Mouse (Mus musculus) forebrain, embryonic 10.5 days (tissue): ENCODE data around the gene Fam71e1. TPM values are rescaled to one million over a fixed set of nuclear protein-coding genes. Genes with fewer than 3 reads are reported as not detected.

ENCODE experiments used
- DNase-seq: peaks from one replicate; pipeline ENCODE4 v3.0.0-alpha.2; 2017; ENCODE audit warnings: low spot score; ENCODE audit errors: extremely low spot score
- H3K27ac ChIP-seq: fragments of 300-500 bp; sonication (generic); 2 replicates; pipeline ENCODE4 v1.5.1; 2016; ENCODE audit warnings: mild to moderate bottlenecking
- H3K27me3 ChIP-seq: fragments of 300-500 bp; sonication (generic); 2 replicates; pipeline ENCODE4 v1.6.1; 2016; ENCODE audit warnings: mild to moderate bottlenecking; ENCODE audit not compliant: poor library complexity, severe bottlenecking
- H3K36me3 ChIP-seq: fragments of 300-500 bp; sonication (generic); replicated peaks from 2 replicates; pipeline ENCODE4 v1.6.1; 2016; ENCODE audit warnings: mild to moderate bottlenecking, moderate library complexity
- H3K4me1 ChIP-seq: fragments of 300-500 bp; sonication (generic); 2 replicates; pipeline ENCODE4 v1.6.1; 2016
- H3K4me3 ChIP-seq: fragments of 300-500 bp; sonication (generic); 2 replicates; pipeline ENCODE4 v1.5.1; 2016; ENCODE audit warnings: mild to moderate bottlenecking, moderate library complexity
- H3K9me3 ChIP-seq: fragments of 300-500 bp; sonication (generic); 2 replicates; pipeline ENCODE4 v1.6.1; 2016; ENCODE audit warnings: mild to moderate bottlenecking, moderate library complexity
- WGBS: fragments of 180-500 bp; shearing (Covaris S2); methylation state at CpG from one replicate; pipeline ENCODE4 v1.1.7; 2016; 5-methylcytosine and 5-hydroxymethylcytosine counted together
- polyA plus RNA-seq: library from polyadenylated mRNA; unstranded; fragments of >200 nt; fragmentation: Nextera tagmentation; extraction: Ambion mirVana; gene quantifications from 2 replicates; pipeline ENCODE4 v1.2.1, GENCODE M21; 2016

Fam71e1 gene
- 15.1 and 15.8 TPM in 2 replicates for polyA plus RNA-seq

DNA sequence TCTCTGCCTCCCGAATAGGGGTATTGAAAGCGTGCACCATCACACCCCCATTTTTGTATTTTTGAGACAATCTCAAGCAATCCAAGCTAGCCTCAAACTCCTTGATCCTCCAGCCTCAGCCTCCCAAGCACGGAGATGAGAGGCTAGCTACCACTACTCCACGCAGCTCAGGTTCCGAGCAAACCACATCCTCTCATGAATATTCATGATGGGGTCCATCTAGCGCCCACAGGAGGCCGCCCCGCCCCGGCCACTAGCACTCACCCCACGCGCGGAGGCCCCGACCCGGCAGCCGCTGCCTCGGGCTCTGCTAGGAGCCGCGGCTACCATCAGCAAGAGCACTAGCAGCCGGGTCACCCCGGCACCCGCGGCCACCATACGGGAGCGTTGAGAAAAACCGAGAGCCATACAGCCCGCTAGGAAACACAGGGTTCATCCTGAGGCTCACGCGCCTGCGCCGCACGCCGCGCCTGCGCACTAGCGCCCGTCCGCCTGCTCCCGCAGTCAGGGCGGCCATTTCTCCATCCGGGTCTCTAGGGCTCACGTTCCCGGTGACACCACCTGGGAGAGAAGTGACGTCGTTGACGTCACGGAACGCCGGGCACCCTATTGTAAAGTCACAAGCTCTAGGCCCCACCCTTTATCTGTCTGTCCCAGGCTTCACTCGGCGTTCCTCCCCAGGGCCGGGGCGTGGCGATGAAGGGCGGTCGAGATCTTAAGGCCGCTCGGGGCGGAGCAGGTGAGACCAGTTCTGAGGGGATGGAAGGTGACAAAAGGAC, at the start of gene Fam71e1, which contains the start of gene Emc10:
TSS of gene Fam71e1 (plus strand) at position 590 of the 779 bp plus-strand sequence.
TSS of gene Emc10 (minus strand) at position 538 of the 779 bp plus-strand sequence.
- Histone ChIP-seq H3K9me3 (no peaks in the 10 kb centered on the region), H3K4me3 (peak within 1 kb of the TSS; percentile 76), H3K4me1 (peaks cover 26% of the 10 kb centered on the region), H3K36me3 (peaks cover 40% of the 10 kb centered on the region), H3K27me3 (peaks cover 19% of the 10 kb centered on the region; the same call in 1 of the 2 replicates), H3K27ac (peak within 1 kb of the TSS; percentile 98)
- WGBS = under 1% methylated on average over 58 of the region's 58 CpGs
- DNase-seq = peak; percentile 99

GRCm38 (mm10) chr7:44453256-44453655, 43.1 kb upstream of the Fam71e1 start:
- peaks cover 6% of the 10 kb centered on the region; the same call in 1 of the 2 replicates for H3K4me1 ChIP-seq
- H3K4me3 ChIP-seq = no peak overlapping the region
- no peak for DNase-seq
- H3K9me3 ChIP-seq = no peaks in the 10 kb centered on the region; the same call in 1 of the 2 replicates
- 21% methylated on average over 3 of the region's 3 CpGs for WGBS
- H3K27ac ChIP-seq = no peak overlapping the region
- no peaks in the 10 kb centered on the region for H3K27me3 ChIP-seq
- H3K36me3 ChIP-seq = peaks cover 73% of the 10 kb centered on the region

GRCm38 (mm10) chr7:44456302-44456701, 40.1 kb upstream of the Fam71e1 start:
- H3K9me3 ChIP-seq = no peaks in the 10 kb centered on the region; the same call in 1 of the 2 replicates
- peaks cover 26% of the 10 kb centered on the region for H3K27me3 ChIP-seq
- H3K4me1 ChIP-seq = peaks cover 6% of the 10 kb centered on the region; the same call in 1 of the 2 replicates
- no peak for DNase-seq
- H3K36me3 ChIP-seq = peaks cover 76% of the 10 kb centered on the region
- no peak overlapping the region for H3K27ac ChIP-seq
- H3K4me3 ChIP-seq = no peak overlapping the region
- WGBS = 100% methylated on average over 1 of the region's 1 CpGs

DNA sequence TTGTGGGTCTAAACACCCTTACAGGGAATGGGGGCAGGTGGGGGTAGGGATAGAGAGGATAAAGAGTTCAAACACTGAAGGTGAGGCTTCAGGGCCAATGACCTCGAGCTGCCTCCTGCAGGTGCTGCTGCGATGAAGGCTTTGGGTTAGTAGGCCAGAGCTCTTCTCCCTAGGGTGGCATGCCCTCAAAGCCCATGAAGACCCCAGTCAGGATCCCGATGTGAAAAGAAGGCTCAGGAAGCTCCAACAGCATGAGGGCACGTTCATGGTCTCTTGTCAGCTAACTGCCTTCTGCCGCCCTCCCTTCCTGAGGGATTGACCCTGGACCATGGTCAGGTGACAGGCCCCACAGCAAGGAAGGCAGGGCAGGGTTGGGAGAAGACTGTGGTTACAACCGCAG, 36.3 kb upstream of the Fam71e1 start:
- H3K4me1 ChIP-seq = peaks cover 28% of the 10 kb centered on the region
- DNase-seq = no peak
- no peak overlapping the region for H3K4me3 ChIP-seq
- peaks cover 4% of the 10 kb centered on the region; the same call in 1 of the 2 replicates for H3K9me3 ChIP-seq
- 83% methylated on average over 6 of the region's 6 CpGs for WGBS
- H3K27me3 ChIP-seq = peaks cover 62% of the 10 kb centered on the region
- H3K36me3 ChIP-seq = peaks cover 93% of the 10 kb centered on the region
- H3K27ac ChIP-seq = no peak overlapping the region

- no peak for DNase-seq
- peaks cover 85% of the 10 kb centered on the region for H3K36me3 ChIP-seq
Measured at GRCm38 (mm10) chr7:44460767-44461502, 35.4 kb upstream of the Fam71e1 start.

DNA sequence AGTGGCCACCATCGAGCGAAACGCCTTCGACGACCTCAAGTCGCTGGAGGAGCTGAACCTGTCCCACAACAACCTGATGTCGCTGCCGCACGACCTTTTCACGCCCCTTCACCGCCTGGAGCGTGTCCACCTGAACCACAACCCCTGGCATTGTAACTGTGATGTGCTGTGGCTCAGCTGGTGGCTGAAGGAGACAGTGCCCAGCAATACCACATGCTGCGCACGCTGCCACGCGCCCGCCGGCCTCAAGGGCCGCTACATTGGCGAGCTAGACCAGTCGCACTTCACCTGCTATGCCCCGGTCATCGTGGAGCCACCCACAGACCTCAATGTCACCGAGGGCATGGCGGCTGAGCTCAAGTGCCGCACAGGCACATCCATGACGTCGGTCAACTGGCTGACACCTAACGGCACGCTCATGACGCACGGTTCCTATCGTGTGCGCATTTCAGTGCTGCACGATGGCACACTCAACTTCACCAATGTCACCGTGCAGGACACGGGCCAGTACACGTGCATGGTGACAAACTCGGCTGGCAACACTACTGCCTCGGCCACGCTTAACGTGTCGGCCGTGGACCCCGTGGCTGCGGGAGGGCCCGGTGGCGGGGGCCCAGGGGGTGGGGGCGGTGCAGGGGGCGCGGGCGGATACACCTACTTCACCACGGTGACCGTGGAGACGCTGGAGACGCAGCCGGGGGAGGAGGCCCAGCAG, 34.7 kb upstream of the Fam71e1 start:
- WGBS = 73% methylated on average over 57 of the region's 57 CpGs
- peak overlapping the region; percentile 37 for H3K4me3 ChIP-seq
- peaks cover 44% of the 10 kb centered on the region for H3K4me1 ChIP-seq
- no peak for DNase-seq
- H3K27ac ChIP-seq = no peak overlapping the region
- peaks cover 62% of the 10 kb centered on the region for H3K27me3 ChIP-seq
- peaks cover 4% of the 10 kb centered on the region; the same call in 1 of the 2 replicates for H3K9me3 ChIP-seq
- peaks cover 77% of the 10 kb centered on the region for H3K36me3 ChIP-seq

More at GRCm38 (mm10) chr7:44460767-44461502, 35.4 kb upstream of the Fam71e1 start:
- 83% methylated on average over 31 of the region's 31 CpGs for WGBS
- H3K27me3 ChIP-seq = peaks cover 62% of the 10 kb centered on the region
- H3K4me3 ChIP-seq = no peak overlapping the region
- no peak overlapping the region for H3K27ac ChIP-seq
- H3K9me3 ChIP-seq = peaks cover 4% of the 10 kb centered on the region; the same call in 1 of the 2 replicates
- peaks cover 37% of the 10 kb centered on the region for H3K4me1 ChIP-seq

- peak overlapping the region; percentile 37 for H3K4me3 ChIP-seq
- peaks cover 62% of the 10 kb centered on the region for H3K27me3 ChIP-seq
- peaks cover 4% of the 10 kb centered on the region; the same call in 1 of the 2 replicates for H3K9me3 ChIP-seq
- peak; percentile 73 for DNase-seq
- H3K4me1 ChIP-seq = peaks cover 52% of the 10 kb centered on the region
- peaks cover 70% of the 10 kb centered on the region for H3K36me3 ChIP-seq
- WGBS = 26% methylated on average over 77 of the region's 77 CpGs
- no peak overlapping the region for H3K27ac ChIP-seq
Measured at GRCm38 (mm10) chr7:44462218-44463055, 33.9 kb upstream of the Fam71e1 start.

DNA sequence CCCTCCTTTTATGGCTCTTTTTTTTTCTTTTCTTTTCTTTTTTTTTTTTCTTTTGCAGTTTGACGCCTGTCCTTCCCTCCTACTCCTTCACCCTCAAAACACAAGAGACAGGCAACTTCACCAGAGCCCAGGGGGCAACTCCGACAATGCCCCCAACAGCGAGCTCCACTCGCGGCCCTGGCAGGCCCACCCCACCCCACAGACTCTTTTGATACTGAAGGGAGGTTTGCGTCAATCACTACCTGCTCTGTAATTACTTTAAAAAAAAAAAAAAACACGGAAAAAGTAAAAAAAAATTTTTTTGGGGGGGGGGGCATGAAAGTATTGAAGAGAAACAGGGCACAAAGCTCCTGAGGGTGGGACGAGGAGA, 33.3 kb upstream of the Fam71e1 start:
- no peak overlapping the region; the same call in 1 of the 2 replicates for H3K4me3 ChIP-seq
- no peak for DNase-seq
- 39% methylated on average over 8 of the region's 8 CpGs for WGBS
- H3K9me3 ChIP-seq = peaks cover 4% of the 10 kb centered on the region; the same call in 1 of the 2 replicates
- H3K36me3 ChIP-seq = peaks cover 64% of the 10 kb centered on the region
- H3K27ac ChIP-seq = no peak overlapping the region
- H3K4me1 ChIP-seq = peaks cover 54% of the 10 kb centered on the region
- peaks cover 62% of the 10 kb centered on the region for H3K27me3 ChIP-seq

DNA sequence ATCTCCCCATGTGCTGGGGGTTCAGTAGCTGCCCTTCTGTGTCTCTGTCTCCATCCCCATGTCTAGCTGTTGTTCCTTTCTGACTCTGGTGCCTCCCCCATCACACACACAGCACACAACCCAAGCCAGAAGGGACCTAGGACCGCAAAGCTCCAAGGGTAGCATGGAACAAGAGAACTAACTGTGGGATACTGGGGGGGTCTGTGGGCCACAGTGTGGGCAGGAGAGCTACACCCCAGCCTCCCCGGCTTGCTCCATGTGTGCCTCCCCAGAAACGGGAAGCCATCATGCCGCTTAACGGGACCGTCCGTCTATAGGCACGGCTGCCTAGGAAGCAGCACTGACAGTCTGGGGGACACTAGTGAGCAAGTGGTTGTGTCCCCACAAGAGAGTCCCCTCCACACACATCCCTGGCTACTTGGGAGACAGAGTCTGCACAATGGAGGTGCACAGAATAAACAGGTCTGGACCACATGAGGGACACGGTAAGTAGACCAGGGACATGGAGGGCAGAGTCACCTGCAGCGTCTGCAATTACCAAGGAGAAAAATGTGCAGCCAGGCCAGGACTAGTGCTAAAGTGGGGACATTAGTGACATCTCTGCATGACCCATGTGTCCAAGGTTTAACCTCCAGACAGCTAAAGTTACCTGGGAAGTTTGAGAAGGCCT, 32.7 kb upstream of the Fam71e1 start:
- Histone ChIP-seq H3K4me1 (peaks cover 60% of the 10 kb centered on the region), H3K36me3 (peaks cover 57% of the 10 kb centered on the region), H3K27me3 (peaks cover 62% of the 10 kb centered on the region), H3K4me3 (no peak overlapping the region), H3K9me3 (0 out of 2 replicates have a peak, but pooled peaks cover 4% of the 10 kb centered on the region), H3K27ac (no peak overlapping the region)
- DNase-seq = no peak
- 91% methylated on average over 10 of the region's 10 CpGs for WGBS

- no peak overlapping the region for H3K4me3 ChIP-seq
- H3K9me3 ChIP-seq = 0 out of 2 replicates have a peak, but pooled peaks cover 4% of the 10 kb centered on the region
- peaks cover 68% of the 10 kb centered on the region for H3K4me1 ChIP-seq
- peaks cover 53% of the 10 kb centered on the region for H3K27me3 ChIP-seq
- peaks cover 50% of the 10 kb centered on the region for H3K36me3 ChIP-seq
- DNase-seq = no peak
- 29% methylated on average over 4 of the region's 4 CpGs for WGBS
- H3K27ac ChIP-seq = 0 out of 2 replicates have a peak overlapping the region, but pooled peaks have one; percentile 45
Measured at GRCm38 (mm10) chr7:44464511-44464910, 31.9 kb upstream of the Fam71e1 start.

- whole genome bisulfite sequencing = 60% methylated on average over 2 of the region's 2 CpGs
- Histone ChIP-seq H3K9me3 (0 out of 2 replicates have a peak, but pooled peaks cover 4% of the 10 kb centered on the region), H3K36me3 (peaks cover 46% of the 10 kb centered on the region), H3K27ac (peak within 1 kb of the TSS; percentile 45; the same call in 1 of the 2 replicates), H3K4me3 (no peak within 1 kb of the TSS; the same call in 1 of the 2 replicates), H3K4me1 (peaks cover 71% of the 10 kb centered on the region), H3K27me3 (peaks cover 47% of the 10 kb centered on the region)
- no peak for DNase-seq
Measured at GRCm38 (mm10) chr7:44465111-44465510, 31.3 kb upstream of the Fam71e1 start, which contains the start of gene Aspdh. Aspdh (plus strand) TSS chr7:44465391.
